ENCODE assay signal across 16 mouse cellular contexts in genomic region chr2:112720715-112721114, GRCm38 (mm10).
DNase-seq lines count a peak whose midpoint lies in the region; ATAC-seq and TF ChIP-seq lines count a peak whose summit lies in the region.
"Had no signal": no experiment of that assay in that cellular context is flagged by ENCODE, and none has a peak within 500 bp of the region (broad histone marks: within the 10 kb centered on the region; RNA-seq: fewer than 3 reads in every experiment).

No protein-coding gene starts in this region.

- H3K4me1 ChIP-seq in forebrain, embryonic 12.5 days: peaks cover 6% of the 10 kb centered on the region
- H3K4me1 ChIP-seq in hindbrain, embryonic 15.5 days (replicated peaks): peaks cover 7% of the 10 kb centered on the region; the same call in 1 of the 2 replicates
- peaks cover 6% of the 10 kb centered on the region for H3K4me1 ChIP-seq in neural tube, embryonic 12.5 days
- H3K4me1 ChIP-seq in heart, embryonic 12.5 days (replicated peaks): no peaks in the 10 kb centered on the region
- H3K4me1 ChIP-seq: stomach, embryonic 15.5 days had no signal

- no peaks in the 10 kb centered on the region for H3K9me3 ChIP-seq in forebrain, embryonic 12.5 days
- no peaks in the 10 kb centered on the region for H3K9me3 ChIP-seq in hindbrain, embryonic 15.5 days
- no peaks in the 10 kb centered on the region for H3K9me3 ChIP-seq in neural tube, embryonic 12.5 days
- no peaks in the 10 kb centered on the region for H3K9me3 ChIP-seq in heart, embryonic 12.5 days (replicated peaks)
- H3K9me3 ChIP-seq: stomach, embryonic 15.5 days had no signal

- 7% methylated on average over 3 of the region's 3 CpGs for WGBS in forebrain, embryonic 12.5 days
- WGBS in hindbrain, embryonic 15.5 days: 8% methylated on average over 3 of the region's 3 CpGs
- WGBS in neural tube, embryonic 12.5 days: 10% methylated on average over 3 of the region's 3 CpGs
- WGBS in heart, embryonic 12.5 days: 75% methylated on average over 3 of the region's 3 CpGs

- no peak overlapping the region for H3K4me2 ChIP-seq in forebrain, embryonic 12.5 days
- no peak overlapping the region for H3K4me2 ChIP-seq in hindbrain, embryonic 15.5 days
- no peak overlapping the region for H3K4me2 ChIP-seq in neural tube, embryonic 12.5 days (replicated peaks)
- no peak overlapping the region for H3K4me2 ChIP-seq in heart, embryonic 12.5 days
- H3K4me2 ChIP-seq: stomach, embryonic 15.5 days had no signal

- H3K36me3 ChIP-seq in forebrain, embryonic 12.5 days (replicated peaks): no peaks in the 10 kb centered on the region
- H3K36me3 ChIP-seq in hindbrain, embryonic 15.5 days: no peaks in the 10 kb centered on the region
- no peaks in the 10 kb centered on the region for H3K36me3 ChIP-seq in neural tube, embryonic 12.5 days
- no peaks in the 10 kb centered on the region for H3K36me3 ChIP-seq in heart, embryonic 12.5 days
- H3K36me3 ChIP-seq: stomach, embryonic 15.5 days had no signal

- no peak for TF ChIP-seq CTCF in brain, embryonic 14.5 days (IDR thresholded peaks at IDR 0.05; ENCODE audit: borderline replicate concordance, extremely low read depth, insufficient read depth, insufficient read length)

- peak; percentile 81 for DNase-seq in brain, embryonic 14.5 days (ENCODE audit: low read depth)
- no peak for DNase-seq in urinary bladder, postnatal 14 days (ENCODE audit: low spot score)
- no peak for DNase-seq in kidney, adult 8-10 months
- DNase-seq: B cell, adult 2 months; heart, adult 11 months; heart, postnatal 10 days; lung, postnatal 4 days; right cerebral cortex, postnatal 14 days had no signal

- H3K27me3 ChIP-seq in forebrain, embryonic 12.5 days: no peaks in the 10 kb centered on the region
- H3K27me3 ChIP-seq in hindbrain, embryonic 15.5 days: no peaks in the 10 kb centered on the region
- H3K27me3 ChIP-seq in neural tube, embryonic 12.5 days (replicated peaks): no peaks in the 10 kb centered on the region
- no peaks in the 10 kb centered on the region for H3K27me3 ChIP-seq in heart, embryonic 12.5 days (replicated peaks)
- H3K27me3 ChIP-seq: stomach, embryonic 15.5 days had no signal

- no peak overlapping the region for H3K4me3 ChIP-seq in forebrain, embryonic 12.5 days (replicated peaks)
- no peak overlapping the region for H3K4me3 ChIP-seq in hindbrain, embryonic 15.5 days
- H3K4me3 ChIP-seq in neural tube, embryonic 12.5 days: no peak overlapping the region
- H3K4me3 ChIP-seq in heart, embryonic 12.5 days: no peak overlapping the region
- H3K4me3 ChIP-seq: stomach, embryonic 15.5 days had no signal

- H3K27ac ChIP-seq in forebrain, embryonic 12.5 days: no peak overlapping the region; the same call in 1 of the 2 replicates
- H3K27ac ChIP-seq in hindbrain, embryonic 15.5 days (replicated peaks): peak overlapping the region; percentile 62; the same call in 1 of the 2 replicates
- no peak overlapping the region for H3K27ac ChIP-seq in neural tube, embryonic 12.5 days
- H3K27ac ChIP-seq in heart, embryonic 12.5 days (ENCODE audit: poor library complexity, severe bottlenecking): no peak overlapping the region
- H3K27ac ChIP-seq: liver, embryonic 14.5 days; stomach, embryonic 15.5 days had no signal

- TF ChIP-seq POLR2A in brain, embryonic 14.5 days (IDR thresholded peaks at IDR 0.05; ENCODE audit: borderline replicate concordance, extremely low read depth, insufficient read depth, insufficient read length, poor library complexity, severe bottlenecking): no peak

- peak; percentile 78 for ATAC-seq in forebrain, embryonic 12.5 days (ENCODE audit: low FRiP score)
- peak; percentile 76 for ATAC-seq in hindbrain, embryonic 15.5 days (ENCODE audit: low FRiP score, low read depth)
- ATAC-seq in neural tube, embryonic 12.5 days (ENCODE audit: low FRiP score, low read depth): peak; percentile 94
- no peak for ATAC-seq in heart, embryonic 12.5 days (ENCODE audit: insufficient number of reproducible peaks, low FRiP score)
- ATAC-seq in erythroblast, adult 5-6 weeks (replicated peaks; ENCODE audit: low FRiP score, poor library complexity, severe bottlenecking): no peak
- ATAC-seq: intestine, postnatal 0 days had no signal

- H3K9ac ChIP-seq in forebrain, embryonic 12.5 days: no peak overlapping the region
- no peak overlapping the region for H3K9ac ChIP-seq in hindbrain, embryonic 15.5 days
- H3K9ac ChIP-seq in neural tube, embryonic 12.5 days: no peak overlapping the region
- H3K9ac ChIP-seq in heart, embryonic 12.5 days: no peak overlapping the region
- H3K9ac ChIP-seq: liver, embryonic 14.5 days; stomach, embryonic 15.5 days had no signal

Comparison
In these comparisons a context has a peak if more than half of its experiments do, and no peak if none do; other contexts are left out.
1. ATAC-seq: peak in forebrain, embryonic 12.5 days (single experiment), hindbrain, embryonic 15.5 days (single experiment) and neural tube, embryonic 12.5 days (single experiment); none in heart, embryonic 12.5 days (single experiment) and erythroblast, adult 5-6 weeks (single experiment).